1 mouse cellular context compared by ENCODE assay signal in the genomic region with DNA sequence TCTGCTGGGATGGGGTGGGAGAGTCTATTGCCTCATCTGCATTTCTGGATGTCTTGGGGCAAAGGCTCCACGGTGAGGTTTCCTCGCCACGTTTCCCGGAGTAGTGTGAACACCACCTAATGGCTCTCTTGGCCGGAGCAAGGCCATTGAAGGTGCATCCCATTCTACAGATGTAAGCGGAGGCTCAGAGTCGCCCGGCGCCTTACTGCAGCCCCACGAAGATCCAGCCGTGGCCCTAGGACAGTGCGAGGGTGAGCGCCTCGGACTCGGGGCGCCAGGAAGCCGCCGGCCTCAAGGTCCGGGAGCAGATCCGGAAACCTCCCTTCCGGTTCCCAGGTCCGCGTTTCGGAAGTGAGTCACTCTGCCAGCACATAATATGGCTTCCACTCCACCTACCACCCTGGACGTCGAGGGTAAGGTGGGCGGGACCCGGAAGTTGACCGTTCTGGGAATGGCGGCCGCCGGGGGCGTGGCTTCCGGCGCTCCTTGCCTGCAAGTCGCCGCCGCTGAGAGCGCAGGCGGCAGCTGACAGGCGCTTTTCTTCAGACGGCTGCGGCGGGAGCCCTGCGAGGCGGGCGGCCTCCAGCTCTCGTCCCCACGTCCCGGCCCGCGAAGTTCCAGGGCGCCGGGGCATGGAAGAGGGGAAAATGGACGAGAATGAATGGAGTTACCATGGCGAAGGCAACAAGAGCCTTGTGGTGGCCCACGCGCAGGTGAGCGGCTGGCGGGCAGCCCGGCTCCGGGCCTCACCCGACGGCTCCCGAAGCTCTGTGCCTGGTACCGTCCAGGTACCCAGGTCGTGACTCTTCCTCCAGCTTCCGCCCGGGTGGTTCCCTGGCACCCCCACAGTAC.
A peak's percentile ranks its signal among the peaks of the same experiment; 100 is the strongest.
TF ChIP-seq lines count a peak whose summit lies in the region.

Gene Ippk (plus strand): TSS at position 496 of the 852 bp plus-strand sequence.

TF ChIP-seq in CH12.LX, 34 proteins besides CTCF, POLR2A, EP300 and RAD21 (continued from another document):
- no peak; the same call in 1 of the 2 replicates for TF ChIP-seq RCOR1 (conservative IDR thresholded peaks at IDR 0.05; ENCODE audit: low read depth, low read length)
- 0 out of 2 replicates have a peak, but pooled peaks have one; percentile 15 for TF ChIP-seq BHLHE40 (IDR thresholded peaks at IDR 0.05; ENCODE audit: low read depth, low read length)
- TF ChIP-seq MAZ (IDR thresholded peaks at IDR 0.05; ENCODE audit: low read depth, low read length) = no peak
- peak; percentile 54; the same call in 1 of the 2 replicates for TF ChIP-seq UBTF (IDR thresholded peaks at IDR 0.05; ENCODE audit: low read depth, low read length)
- peak; percentile 80 for TF ChIP-seq TBP (conservative IDR thresholded peaks at IDR 0.05; ENCODE audit: low read depth, low read length)
- TF ChIP-seq JUN (IDR thresholded peaks at IDR 0.05; ENCODE audit: insufficient read depth, low read depth, low read length) = no peak
- TF ChIP-seq POLR2AphosphoS2 (IDR thresholded peaks at IDR 0.05; ENCODE audit: low read depth, low read length) = peak; percentile 88; the same call in 1 of the 2 replicates
- peak; percentile 59; the same call in 1 of the 2 replicates for TF ChIP-seq GABPA (IDR thresholded peaks at IDR 0.05; ENCODE audit: insufficient replicate concordance, low read depth, low read length)
- TF ChIP-seq IRF4 (IDR thresholded peaks at IDR 0.05; ENCODE audit: low read depth, low read length) = peak; percentile 71
- TF ChIP-seq ZKSCAN1 (IDR thresholded peaks at IDR 0.05; ENCODE audit: borderline replicate concordance, low read depth, low read length) = no peak
- no peak for TF ChIP-seq JUND (conservative IDR thresholded peaks at IDR 0.05; ENCODE audit: low read depth, low read length)
- TF ChIP-seq ZMIZ1 (IDR thresholded peaks at IDR 0.05; ENCODE audit: low read depth, low read length) = peak; percentile 84
- TF ChIP-seq USF2 (conservative IDR thresholded peaks at IDR 0.05; ENCODE audit: low read depth, low read length) = no peak
- no peak for TF ChIP-seq SMC3 (IDR thresholded peaks at IDR 0.05; ENCODE audit: low read depth, low read length)
- no peak for TF ChIP-seq PAX5 (IDR thresholded peaks at IDR 0.05; ENCODE audit: low read length)
- no peak for TF ChIP-seq CHD1 (IDR thresholded peaks at IDR 0.05; ENCODE audit: low read depth, low read length)
- no peak for TF ChIP-seq ZNF384 (IDR thresholded peaks at IDR 0.05; ENCODE audit: low read depth, low read length)
- peak; percentile 97 for TF ChIP-seq HCFC1 (IDR thresholded peaks at IDR 0.05; ENCODE audit: low read depth, low read length)
- TF ChIP-seq MAFK (IDR thresholded peaks at IDR 0.05; ENCODE audit: insufficient replicate concordance, low read length) = no peak
- peak; percentile 82 for TF ChIP-seq NRF1 (IDR thresholded peaks at IDR 0.05; ENCODE audit: low read depth, low read length)
- TF ChIP-seq TCF12 (IDR thresholded peaks at IDR 0.05; ENCODE audit: low read depth, low read length) = peak; percentile 83
- peak; percentile 94 for TF ChIP-seq NELFE (IDR thresholded peaks at IDR 0.05; ENCODE audit: low read depth, low read length)
